Mouse (Mus musculus) heart, adult 2 months (tissue): Measurements from ENCODE around the gene Znrf1. TPM values are rescaled to one million over a fixed set of nuclear protein-coding genes. Genes with fewer than 3 reads are reported as not detected.

Experiments
- DNase-seq, 2 experiments: peaks; one replicate each; pipeline ENCODE4 v3.0.0; 2021
- H3K27ac ChIP-seq: fragments of 200-600 bp; 2 replicates; pipeline ENCODE4 v1.8.1; 2022
- H3K27me3 ChIP-seq: fragments of 200-500 bp; 2 replicates; pipeline ENCODE4 v1.6.1; 2012; ENCODE audit warnings: mild to moderate bottlenecking, low read length, inconsistent platforms, mixed read lengths; ENCODE audit not compliant: control insufficient read depth, insufficient read depth
- H3K36me3 ChIP-seq: fragments of 200-500 bp; 2 replicates; pipeline ENCODE4 v1.6.1; 2012; ENCODE audit warnings: low read length, inconsistent platforms; ENCODE audit not compliant: control insufficient read depth, insufficient read depth
- H3K4me1 ChIP-seq: fragments of 200-500 bp; 2 replicates; pipeline ENCODE4 v1.6.1; 2011; ENCODE audit warnings: low read length; ENCODE audit not compliant: control insufficient read depth, insufficient read depth
- H3K4me3 ChIP-seq: fragments of 200-600 bp; 2 replicates; pipeline ENCODE4 v1.8.1; 2022
- H3K79me2 ChIP-seq: fragments of 200-500 bp; replicated peaks from 2 replicates; pipeline ENCODE4 v1.6.1; 2012; ENCODE audit warnings: mild to moderate bottlenecking, inconsistent platforms, low read length, moderate library complexity, mixed read lengths; ENCODE audit not compliant: control insufficient read depth, insufficient read depth
- H3K9ac ChIP-seq: fragments of 200-500 bp; 2 replicates; pipeline ENCODE4 v1.6.1; 2012; ENCODE audit warnings: low read depth, mild to moderate bottlenecking, control low read depth, inconsistent platforms, low read length, mixed read lengths
- CTCF ChIP-seq: fragments of 200-600 bp; IDR thresholded peaks from 2 replicates; pipeline ENCODE4 v1.8.1; 2022; ENCODE audit warnings: antibody characterized with exemption, mild to moderate bottlenecking, moderate library complexity
- EP300 ChIP-seq: fragments of 200-500 bp; IDR thresholded peaks from 2 replicates; pipeline ENCODE4 v1.6.1; 2011; ENCODE audit warnings: low read depth, low read length, control low read depth; ENCODE audit not compliant: insufficient read depth
- POLR2A ChIP-seq: fragments of 200-500 bp; IDR thresholded peaks from 2 replicates; pipeline ENCODE4 v1.6.1; 2011; ENCODE audit warnings: mild to moderate bottlenecking, low read depth, low read length, control low read depth; ENCODE audit not compliant: insufficient read depth
- WGBS: fragments of 180-500 bp; shearing (Covaris S2); methylation state at CpG from one replicate; pipeline ENCODE4 v1.1.7; 2018; 5-methylcytosine and 5-hydroxymethylcytosine counted together
- intact Hi-C: fragments of 180-260 bp; cut with DNase I; formaldehyde crosslinking; loops from one replicate; pipeline ENCODE4 v1.15.1; 2025
- polyA plus RNA-seq: library from polyadenylated mRNA; depleted of rRNA; stranded (reverse); fragments of >200 nt; gene quantifications from 2 replicates; pipeline ENCODE4 v1.2.3, GENCODE M21; 2012; rRNA removed
- total RNA-seq, 2 experiments: library from RNA; stranded (reverse); gene quantifications; 2 replicates each; pipeline ENCODE4 v1.2.3; 2021

The Znrf1 gene
- total and polyA plus RNA-seq, 3 experiments: 54.7 to 66.7 (median 59.0) TPM

GRCm38 (mm10) chr8:111653524-111653923, 117.6 kb downstream of the Znrf1 start:
- peaks cover 13% of the 10 kb centered on the region for H3K4me1 ChIP-seq
- WGBS: 44% methylated on average over 2 of the region's 2 CpGs
- peaks cover 8% of the 10 kb centered on the region; the same call in 1 of the 2 replicates for H3K36me3 ChIP-seq
- DNase-seq: no peak
- H3K9ac ChIP-seq: no peak overlapping the region
- H3K79me2 ChIP-seq: peaks cover 1% of the 10 kb centered on the region
- no peak overlapping the region for H3K4me3 ChIP-seq
- TF ChIP-seq CTCF: no peak
- TF ChIP-seq EP300: no peak
- TF ChIP-seq POLR2A: no peak
- no peaks in the 10 kb centered on the region for H3K27me3 ChIP-seq
- intact Hi-C loops: no loop called here
- H3K27ac ChIP-seq: no peak overlapping the region

- no peak for DNase-seq
- 41% methylated on average over 1 of the region's 1 CpGs for WGBS
- Histone ChIP-seq H3K36me3 (peaks cover 8% of the 10 kb centered on the region; the same call in 1 of the 2 replicates), H3K4me3 (no peak overlapping the region), H3K4me1 (peaks cover 16% of the 10 kb centered on the region), H3K27me3 (no peaks in the 10 kb centered on the region), H3K79me2 (peaks cover 1% of the 10 kb centered on the region), H3K9ac (no peak overlapping the region), H3K27ac (no peak overlapping the region)
- TF ChIP-seq EP300 (no peak), POLR2A (no peak), CTCF (no peak)
- intact Hi-C loops: no loop called here
Measured at GRCm38 (mm10) chr8:111657312-111657854, 121.5 kb downstream of the Znrf1 start.

- TF ChIP-seq POLR2A (no peak), CTCF (no peak), EP300 (no peak)
Measured at GRCm38 (mm10) chr8:111658819-111659423, 123.0 kb downstream of the Znrf1 start.

GRCm38 (mm10) chr8:111662473-111662872, 126.6 kb downstream of the Znrf1 start:
- Histone ChIP-seq H3K4me1 (peaks cover 10% of the 10 kb centered on the region), H3K79me2 (peaks cover under 1% of the 10 kb centered on the region; the same call in 1 of the 2 replicates), H3K27ac (no peak overlapping the region), H3K4me3 (no peak overlapping the region), H3K9ac (no peak overlapping the region), H3K27me3 (no peaks in the 10 kb centered on the region), H3K36me3 (peaks cover 5% of the 10 kb centered on the region; the same call in 1 of the 2 replicates)
- TF ChIP-seq EP300 (peak; percentile 78), POLR2A (no peak), CTCF (peak; percentile 94; the same call in 1 of the 2 replicates)
- intact Hi-C loops: loop anchor here (1.0 to 5.0 kb wide), 5 partner anchors 36 to 319 kb away; no protein-coding TSS in a partner anchor
- WGBS: 85% methylated on average over 3 of the region's 3 CpGs
- DNase-seq: peak; percentile 78 to 87

More at GRCm38 (mm10) chr8:111658819-111659423, 123.0 kb downstream of the Znrf1 start:
- H3K79me2 ChIP-seq: peaks cover 1% of the 10 kb centered on the region; the same call in 1 of the 2 replicates
- no peak overlapping the region for H3K4me3 ChIP-seq
- H3K9ac ChIP-seq: no peak overlapping the region
- no peaks in the 10 kb centered on the region for H3K27me3 ChIP-seq
- WGBS: 27% methylated on average over 6 of the region's 6 CpGs
- intact Hi-C loops: no loop called here
- peaks cover 8% of the 10 kb centered on the region; the same call in 1 of the 2 replicates for H3K36me3 ChIP-seq
- peaks cover 16% of the 10 kb centered on the region for H3K4me1 ChIP-seq
- DNase-seq: peak in 1 of 2 experiments; percentile 33
- H3K27ac ChIP-seq: peak overlapping the region; percentile 57

GRCm38 (mm10) chr8:111666751-111667150, 130.9 kb downstream of the Znrf1 start:
- no peaks in the 10 kb centered on the region for H3K79me2 ChIP-seq
- no peaks in the 10 kb centered on the region for H3K4me1 ChIP-seq
- H3K27me3 ChIP-seq: no peaks in the 10 kb centered on the region
- DNase-seq: no peak
- intact Hi-C loops: no loop called here
- no peak overlapping the region for H3K9ac ChIP-seq
- WGBS: 71% methylated on average over 2 of the region's 2 CpGs
- TF ChIP-seq POLR2A (no peak), CTCF (no peak), EP300 (no peak)
- H3K36me3 ChIP-seq: no peaks in the 10 kb centered on the region
- no peak overlapping the region for H3K27ac ChIP-seq
- H3K4me3 ChIP-seq: no peak overlapping the region

Other genes starting within 250 kb of the Znrf1 start
- 10 to 100 TPM; 14.2 to 19.0 TPM for gene Rfwd3, start 235.9 kb upstream of the Znrf1 start, total RNA-seq
- 9.4 and 18.2 TPM in 2 replicates for gene Rfwd3, start 235.9 kb upstream of the Znrf1 start, polyA plus RNA-seq
- 1 to 10 TPM; 2.8 TPM for gene Mlkl, start 197.9 kb upstream of the Znrf1 start, total RNA-seq
- 1.1 and 3.3 TPM in 2 replicates for gene Mlkl, start 197.9 kb upstream of the Znrf1 start, polyA plus RNA-seq
- under 1 TPM in 1 of 2 experiments, not detected in 1; 0.18 TPM for gene Fa2h, start 142.3 kb upstream of the Znrf1 start, total RNA-seq
- 0.18 and 0.29 TPM in 2 replicates for gene Fa2h, start 142.3 kb upstream of the Znrf1 start, polyA plus RNA-seq
- gene Wdr59, start 14.0 kb upstream of the Znrf1 start, total RNA-seq: 1 to 10 TPM; 6.9 to 7.0 TPM
- 5.4 and 8.3 TPM in 2 replicates for gene Wdr59, start 14.0 kb upstream of the Znrf1 start, polyA plus RNA-seq
- 10 to 100 TPM; 43.4 to 53.4 TPM for gene Ldhd, start 94.3 kb downstream of the Znrf1 start, total RNA-seq
- gene Ldhd, start 94.3 kb downstream of the Znrf1 start, polyA plus RNA-seq: 52.1 and 56.2 TPM in 2 replicates
- gene Zfp1, start 107.3 kb downstream of the Znrf1 start, total RNA-seq: 1 to 10 TPM; 6.3 to 7.6 TPM
- 4.3 and 6.4 TPM in 2 replicates for gene Zfp1, start 107.3 kb downstream of the Znrf1 start, polyA plus RNA-seq
- gene Ctrb1, start 154.9 kb downstream of the Znrf1 start, total RNA-seq: not detected
- 0.68 and 0.82 TPM in 2 replicates for gene Ctrb1, start 154.9 kb downstream of the Znrf1 start, polyA plus RNA-seq
- gene Bcar1, start 207.7 kb downstream of the Znrf1 start, total RNA-seq: 10 to 100 TPM; 19.1 to 21.1 TPM
- gene Bcar1, start 207.7 kb downstream of the Znrf1 start, polyA plus RNA-seq: 31.3 TPM in 2 replicates